ENCODE assay signal across 21 mouse cellular contexts in genomic region chr11:109791965-109792364, GRCm38 (mm10). TPM values are rescaled to one million over a fixed set of nuclear protein-coding genes. Genes with fewer than 3 reads are reported as not detected.
"Had no signal": no experiment of that assay in that cellular context is flagged by ENCODE, and none has a peak within 500 bp of the region (broad histone marks: within the 10 kb centered on the region; RNA-seq: fewer than 3 reads in every experiment).

No protein-coding gene starts in this region.

- H3K27me3 ChIP-seq: limb, embryonic 15.5 days; liver, embryonic 12.5 days; midbrain, embryonic 13.5 days; neural tube, embryonic 15.5 days had no signal

- H3K9me3 ChIP-seq: limb, embryonic 15.5 days; liver, embryonic 12.5 days; midbrain, embryonic 13.5 days; neural tube, embryonic 15.5 days had no signal

- H3K27ac ChIP-seq: kidney, postnatal 0 days; limb, embryonic 15.5 days; liver, embryonic 12.5 days; macrophage; midbrain, embryonic 13.5 days; neural tube, embryonic 15.5 days had no signal

- ATAC-seq: intestine, embryonic 16.5 days; liver, embryonic 12.5 days; midbrain, embryonic 13.5 days had no signal

- H3K9ac ChIP-seq: limb, embryonic 15.5 days; liver, embryonic 12.5 days; midbrain, embryonic 13.5 days; neural tube, embryonic 15.5 days had no signal

- H3K4me2 ChIP-seq: limb, embryonic 15.5 days; liver, embryonic 12.5 days; midbrain, embryonic 13.5 days; neural tube, embryonic 15.5 days had no signal

- H3K4me1 ChIP-seq: limb, embryonic 15.5 days; liver, embryonic 12.5 days; midbrain, embryonic 13.5 days; neural tube, embryonic 15.5 days had no signal

- H3K4me3 ChIP-seq: limb, embryonic 15.5 days; liver, embryonic 12.5 days; midbrain, embryonic 13.5 days; neural tube, embryonic 15.5 days had no signal

- H3K36me3 ChIP-seq: limb, embryonic 15.5 days; liver, embryonic 12.5 days; midbrain, embryonic 13.5 days; neural tube, embryonic 15.5 days had no signal

- DNase-seq: kidney, adult 9 months; layer of hippocampus, adult 9-11 months; layer of hippocampus, postnatal 36 days; right cerebral cortex, postnatal 4 days; spleen, adult 18-20 months; thymus, adult 18-20 months; thymus, postnatal 36 days had no signal

RNA-seq across cellular contexts. Expression of gene 1700012B07Rik, which starts 35.9 kb away (rescaled TPM):
- total RNA-seq: layer of hippocampus, adult 18-20 months; layer of hippocampus, postnatal 36 days; left cerebral cortex, adult 8-10 months; left cerebral cortex, postnatal 25 days; midbrain, postnatal 0 days had no signal
- polyA plus RNA-seq: intestine, embryonic 16.5 days; kidney, postnatal 0 days; limb, embryonic 11.5 days; limb, embryonic 15.5 days; liver, embryonic 12.5 days; macrophage; midbrain, embryonic 13.5 days; midbrain, postnatal 0 days; neural tube, embryonic 11.5 days; neural tube, embryonic 15.5 days; stomach, embryonic 14.5 days had no signal
